Mouse (Mus musculus): ENCODE data around the gene Cd3d.

DNA sequence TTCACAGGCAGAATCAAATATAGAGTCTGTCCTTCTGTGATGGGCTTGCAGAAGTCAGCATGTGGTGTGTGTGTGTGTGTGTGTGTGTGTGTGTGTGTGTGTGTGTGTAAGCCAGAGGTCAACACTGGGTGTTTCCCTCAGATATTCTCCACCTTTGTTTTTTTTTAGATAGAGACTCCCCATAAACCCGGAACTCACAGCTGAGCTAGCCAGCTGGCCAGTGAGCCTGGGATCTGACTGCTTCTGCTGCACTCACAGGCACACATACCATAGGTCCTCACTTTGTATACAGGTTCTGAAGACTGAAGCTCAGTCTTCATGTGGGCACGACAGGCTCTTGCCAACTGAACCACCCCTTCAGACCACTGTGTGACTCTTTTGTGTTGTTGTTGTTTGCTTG lies 50.7 kb downstream of the Cd3d start:
- TF ChIP-seq POLR2A (IDR thresholded peaks at IDR 0.05; ENCODE audit: extremely low read depth, insufficient read depth, low read length) = no peak
- no peak for TF ChIP-seq CTCF (IDR thresholded peaks at IDR 0.05; ENCODE audit: extremely low read depth, insufficient read depth, low read length)

All from cortical plate, adult 2 months (tissue).